Mouse (Mus musculus) heart, postnatal 0 days (tissue): ENCODE results near the gene Plekhb2.

Experiments
- CTCF ChIP-seq: IDR thresholded peaks from 2 replicates; pipeline ENCODE4 v1.5.1; 2016; ENCODE audit warnings: antibody characterized with exemption, control low read depth, low read depth
- EP300 ChIP-seq: IDR thresholded peaks from 2 replicates; pipeline ENCODE4 v1.6.1; 2016; ENCODE audit warnings: antibody characterized with exemption, low read depth

GRCm38 (mm10) chr1:34837951-34838689 is 11.7 kb upstream of the Plekhb2 start:
- TF ChIP-seq CTCF (no peak), EP300 (no peak)
